Mouse (Mus musculus) heart, embryonic 12.5 days (tissue): Measurements from ENCODE around the gene Cd3eap. TPM values are rescaled to one million over a fixed set of nuclear protein-coding genes. Genes with fewer than 3 reads are reported as not detected.

ENCODE experiments used
- ATAC-seq: fragments of 200-750 bp; cut with Nextera tagmentation; 2 replicates; pipeline ENCODE4 v1.8.0; 2017; ENCODE audit warnings: moderate TSS enrichment, moderate library complexity; ENCODE audit not compliant: insufficient number of reproducible peaks, low FRiP score
- H3K27ac ChIP-seq: fragments of 300-500 bp; sonication (generic); 2 replicates; pipeline ENCODE4 v1.5.1; 2016; ENCODE audit warnings: mild to moderate bottlenecking, moderate library complexity; ENCODE audit not compliant: poor library complexity, severe bottlenecking
- H3K27me3 ChIP-seq: fragments of 300-500 bp; sonication (generic); replicated peaks from 2 replicates; pipeline ENCODE4 v1.6.1; 2016; ENCODE audit warnings: mild to moderate bottlenecking, moderate library complexity
- H3K36me3 ChIP-seq: fragments of 300-500 bp; sonication (generic); 2 replicates; pipeline ENCODE4 v1.6.1; 2016; ENCODE audit warnings: mild to moderate bottlenecking, moderate library complexity
- H3K4me1 ChIP-seq: fragments of 300-500 bp; sonication (generic); replicated peaks from 2 replicates; pipeline ENCODE4 v1.6.1; 2016; ENCODE audit warnings: mild to moderate bottlenecking
- H3K4me2 ChIP-seq: fragments of 300-500 bp; sonication (generic); 2 replicates; pipeline ENCODE4 v1.6.1; 2016; ENCODE audit warnings: mild to moderate bottlenecking, moderate library complexity
- H3K4me3 ChIP-seq: fragments of 300-500 bp; sonication (generic); 2 replicates; pipeline ENCODE4 v1.5.1; 2016; ENCODE audit warnings: mild to moderate bottlenecking
- H3K9ac ChIP-seq: fragments of 300-500 bp; sonication (generic); 2 replicates; pipeline ENCODE4 v1.6.1; 2016; ENCODE audit warnings: mild to moderate bottlenecking, moderate library complexity
- H3K9me3 ChIP-seq: fragments of 300-500 bp; sonication (generic); replicated peaks from 2 replicates; pipeline ENCODE4 v1.6.1; 2016; ENCODE audit warnings: mild to moderate bottlenecking, moderate library complexity
- WGBS: fragments of 180-500 bp; shearing (Covaris S2); methylation state at CpG from one replicate; pipeline ENCODE4 v1.1.7; 2016; 5-methylcytosine and 5-hydroxymethylcytosine counted together
- polyA plus RNA-seq: library from polyadenylated mRNA; unstranded; fragments of >200 nt; fragmentation: Nextera tagmentation; extraction: Ambion mirVana; gene quantifications from 2 replicates; pipeline ENCODE4 v1.2.1, GENCODE M21; 2016

The Cd3eap gene
- polyA plus RNA-seq, 1 experiment from 2014 or later = 17.6 TPM

- H3K36me3 ChIP-seq = peaks cover 15% of the 10 kb centered on the region
- H3K4me3 ChIP-seq = peak overlapping the region; percentile 89
- ATAC-seq = no peak
- peak overlapping the region; percentile 88 for H3K4me2 ChIP-seq
- no peaks in the 10 kb centered on the region for H3K9me3 ChIP-seq
- H3K4me1 ChIP-seq = peaks cover 45% of the 10 kb centered on the region
- H3K27me3 ChIP-seq = no peaks in the 10 kb centered on the region
- 12% methylated on average over 16 of the region's 16 CpGs for WGBS
- peak overlapping the region; percentile 74 for H3K9ac ChIP-seq
- H3K27ac ChIP-seq = peak overlapping the region; percentile 94
Measured at GRCm38 (mm10) chr7:19361720-19362119, 2.4 kb upstream of the Cd3eap start.

- 1% methylated on average over 27 of the region's 27 CpGs for WGBS
- Histone ChIP-seq H3K4me3 (peak overlapping the region; percentile 89), H3K4me2 (peak overlapping the region; percentile 88), H3K9ac (peak overlapping the region; percentile 85), H3K9me3 (no peaks in the 10 kb centered on the region), H3K4me1 (peaks cover 45% of the 10 kb centered on the region), H3K36me3 (peaks cover 21% of the 10 kb centered on the region), H3K27ac (peak overlapping the region; percentile 94), H3K27me3 (no peaks in the 10 kb centered on the region)
- peak; percentile 85 for ATAC-seq
Measured at GRCm38 (mm10) chr7:19360944-19361343, 1.7 kb upstream of the Cd3eap start.

GRCm38 (mm10) chr7:19359892-19360641 is 784 bp upstream of the Cd3eap start:
- peak; percentile 72 for ATAC-seq
- H3K4me1 ChIP-seq = peaks cover 45% of the 10 kb centered on the region
- under 1% methylated on average over 44 of the region's 45 CpGs for WGBS

GRCm38 (mm10) chr7:19358634-19359033 is 649 bp downstream of the Cd3eap start:
- Histone ChIP-seq H3K27ac (no peak overlapping the region), H3K27me3 (no peaks in the 10 kb centered on the region), H3K36me3 (peaks cover 42% of the 10 kb centered on the region), H3K4me2 (peak overlapping the region; percentile 88), H3K4me3 (peak overlapping the region; percentile 89), H3K9ac (peak overlapping the region; percentile 85), H3K9me3 (no peaks in the 10 kb centered on the region), H3K4me1 (peaks cover 38% of the 10 kb centered on the region)
- WGBS = 18% methylated on average over 13 of the region's 13 CpGs
- no peak for ATAC-seq

More at GRCm38 (mm10) chr7:19359892-19360641, 784 bp upstream of the Cd3eap start:
- Histone ChIP-seq H3K9me3 (no peaks in the 10 kb centered on the region), H3K36me3 (peaks cover 28% of the 10 kb centered on the region), H3K27me3 (no peaks in the 10 kb centered on the region), H3K4me3 (peak overlapping the region; percentile 89), H3K4me2 (peak overlapping the region; percentile 88), H3K9ac (peak overlapping the region; percentile 85), H3K27ac (peak overlapping the region; percentile 70)

GRCm38 (mm10) chr7:19357381-19358375 is 1.6 kb downstream of the Cd3eap start:
- peaks cover 28% of the 10 kb centered on the region for H3K4me1 ChIP-seq
- peak overlapping the region; percentile 85 for H3K9ac ChIP-seq
- H3K9me3 ChIP-seq = no peaks in the 10 kb centered on the region
- peak overlapping the region; percentile 88 for H3K4me2 ChIP-seq
- H3K27me3 ChIP-seq = no peaks in the 10 kb centered on the region
- ATAC-seq = no peak
- peaks cover 51% of the 10 kb centered on the region for H3K36me3 ChIP-seq
- H3K27ac ChIP-seq = no peak overlapping the region
- H3K4me3 ChIP-seq = peak overlapping the region; percentile 89
- WGBS = 87% methylated on average over 25 of the region's 25 CpGs

- Histone ChIP-seq H3K4me2 (no peak overlapping the region), H3K4me3 (no peak overlapping the region), H3K9me3 (no peaks in the 10 kb centered on the region), H3K4me1 (peaks cover 18% of the 10 kb centered on the region), H3K27me3 (no peaks in the 10 kb centered on the region), H3K36me3 (peaks cover 62% of the 10 kb centered on the region), H3K9ac (no peak overlapping the region), H3K27ac (no peak overlapping the region)
- ATAC-seq = no peak
- WGBS = 78% methylated on average over 10 of the region's 10 CpGs
Measured at GRCm38 (mm10) chr7:19356311-19356710, 3.0 kb downstream of the Cd3eap start.

- Histone ChIP-seq H3K9me3 (no peaks in the 10 kb centered on the region), H3K9ac (no peak overlapping the region), H3K36me3 (peaks cover 73% of the 10 kb centered on the region), H3K4me1 (peaks cover 13% of the 10 kb centered on the region), H3K4me2 (no peak overlapping the region), H3K27me3 (no peaks in the 10 kb centered on the region), H3K4me3 (no peak overlapping the region), H3K27ac (no peak overlapping the region)
- no peak for ATAC-seq
- WGBS = 85% methylated on average over 5 of the region's 5 CpGs
Measured at GRCm38 (mm10) chr7:19354991-19355390, 4.3 kb downstream of the Cd3eap start.

- no peaks in the 10 kb centered on the region for H3K9me3 ChIP-seq
- H3K4me3 ChIP-seq = no peak overlapping the region
- no peaks in the 10 kb centered on the region for H3K27me3 ChIP-seq
- H3K4me2 ChIP-seq = no peak overlapping the region
- 94% methylated on average over 8 of the region's 8 CpGs for WGBS
- no peak overlapping the region for H3K9ac ChIP-seq
- peaks cover 73% of the 10 kb centered on the region for H3K36me3 ChIP-seq
- peaks cover 13% of the 10 kb centered on the region for H3K4me1 ChIP-seq
- no peak for ATAC-seq
- H3K27ac ChIP-seq = no peak overlapping the region
Measured at GRCm38 (mm10) chr7:19350221-19350620, 9.1 kb downstream of the Cd3eap start.

GRCm38 (mm10) chr7:19349188-19349915 is 9.9 kb downstream of the Cd3eap start:
- H3K9me3 ChIP-seq = no peaks in the 10 kb centered on the region
- 72% methylated on average over 13 of the region's 13 CpGs for WGBS
- H3K4me2 ChIP-seq = no peak overlapping the region
- H3K27ac ChIP-seq = no peak overlapping the region
- no peak overlapping the region for H3K4me3 ChIP-seq
- H3K9ac ChIP-seq = no peak overlapping the region
- peaks cover 65% of the 10 kb centered on the region for H3K36me3 ChIP-seq
- no peak for ATAC-seq
- H3K4me1 ChIP-seq = peaks cover 16% of the 10 kb centered on the region
- H3K27me3 ChIP-seq = no peaks in the 10 kb centered on the region

- no peaks in the 10 kb centered on the region for H3K27me3 ChIP-seq
- H3K9me3 ChIP-seq = no peaks in the 10 kb centered on the region
- H3K9ac ChIP-seq = peak overlapping the region; percentile 73
- H3K4me2 ChIP-seq = peak overlapping the region; percentile 86
- H3K36me3 ChIP-seq = peaks cover 27% of the 10 kb centered on the region
- ATAC-seq = peak; percentile 95
- H3K4me3 ChIP-seq = peak overlapping the region; percentile 65
- H3K4me1 ChIP-seq = peaks cover 42% of the 10 kb centered on the region
- 0% methylated on average over 31 of the region's 31 CpGs for WGBS
- peak overlapping the region; percentile 72; the same call in 1 of the 2 replicates for H3K27ac ChIP-seq
Measured at GRCm38 (mm10) chr7:19344938-19345471, 14.3 kb downstream of the Cd3eap start.
